Mouse (Mus musculus): ENCODE measurements around the gene Ciapin1.

Ciapin1 gene

GRCm38 (mm10) chr8:94778895-94779533 is 59.1 kb downstream of the Ciapin1 start:
- no peak for DNase-seq (ENCODE audit: low spot score)

GRCm38 (mm10) chr8:94778473-94778872 is 59.7 kb downstream of the Ciapin1 start:
- DNase-seq (ENCODE audit: low spot score): no peak

GRCm38 (mm10) chr8:94778036-94778435 is 60.1 kb downstream of the Ciapin1 start:
- DNase-seq (ENCODE audit: low spot score): no peak

- DNase-seq (ENCODE audit: low spot score): no peak
Observed at GRCm38 (mm10) chr8:94776346-94776745, 61.8 kb downstream of the Ciapin1 start.

- DNase-seq (ENCODE audit: low spot score): no peak
Observed at GRCm38 (mm10) chr8:94774601-94775000, 63.6 kb downstream of the Ciapin1 start.

- no peak for DNase-seq (ENCODE audit: low spot score)
Observed at GRCm38 (mm10) chr8:94773700-94774171, 64.4 kb downstream of the Ciapin1 start.

- DNase-seq (ENCODE audit: low spot score): no peak
Observed at GRCm38 (mm10) chr8:94773048-94773447, 65.1 kb downstream of the Ciapin1 start.

GRCm38 (mm10) chr8:94771941-94772670 is 66.1 kb downstream of the Ciapin1 start, which contains the start of gene Cx3cl1:
Cx3cl1 (plus strand) TSS chr8:94772009.
- DNase-seq (ENCODE audit: low spot score): peak; percentile 85

- no peak for DNase-seq (ENCODE audit: low spot score)
Observed at GRCm38 (mm10) chr8:94770945-94771344, 67.2 kb downstream of the Ciapin1 start.

Data from embryo, embryonic 10 days (tissue).